Mouse (Mus musculus): Measurements from ENCODE around the gene Fam198b.

The Fam198b gene

DNA sequence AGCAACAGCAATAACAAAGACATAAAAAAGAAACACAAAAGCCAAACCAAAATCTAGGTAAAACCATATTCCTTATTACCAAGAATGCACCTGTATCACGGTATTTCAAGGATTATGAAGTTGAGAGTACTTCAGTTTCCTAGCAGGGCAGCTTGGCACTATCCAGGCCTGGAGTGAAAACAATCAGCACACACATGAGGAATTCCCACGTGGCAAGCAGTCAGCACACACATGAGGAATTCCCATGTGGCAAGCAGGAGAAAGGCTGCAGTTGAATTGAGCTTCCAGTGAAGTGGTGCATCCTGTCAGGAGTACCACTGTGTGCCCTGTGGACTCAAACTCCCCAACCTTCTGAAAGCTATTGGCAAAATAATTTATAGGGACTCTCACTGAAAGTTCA, 2.7 kb upstream of the Fam198b start:
- in situ Hi-C loops (cut with MboI; ENCODE audit: unreplicated experiment in 2 of 2), result loop anchor here (5.0 to 25.0 kb wide), 3 partner anchors 176 to 931 kb away; partner anchors contain the start of gene Gria2 (in 1 of the 2)

GRCm38 (mm10) chr3:79883092-79883491, 1.2 kb upstream of the Fam198b start:
- in situ Hi-C loops (cut with MboI; ENCODE audit: unreplicated experiment in 2 of 2), result loop anchor here (5.0 to 25.0 kb wide), 3 partner anchors 174 to 929 kb away; partner anchors contain the start of gene Gria2 (in 1 of the 2)

GRCm38 (mm10) chr3:79884761-79885189, 442 bp downstream of the Fam198b start:
- in situ Hi-C loops (cut with MboI; ENCODE audit: unreplicated experiment in 2 of 2), result loop anchor here (5.0 to 25.0 kb wide), 3 partner anchors 173 to 928 kb away; partner anchors contain the start of gene Gria2 (in 1 of the 2)

- in situ Hi-C loops (cut with MboI; ENCODE audit: unreplicated experiment in 2 of 2), result loop anchor here in 1 of 2 experiments (25.0 kb wide), 1 partner anchor 926 kb away; the partner anchor contains the start of gene Gria2
Measured at GRCm38 (mm10) chr3:79885686-79886356, 1.5 kb downstream of the Fam198b start.

- in situ Hi-C loops (cut with MboI; ENCODE audit: unreplicated experiment in 2 of 2), result loop anchor here in 1 of 2 experiments (25.0 kb wide), 1 partner anchor 926 kb away; the partner anchor contains the start of gene Gria2
Measured at GRCm38 (mm10) chr3:79886357-79887091, 2.2 kb downstream of the Fam198b start.

- in situ Hi-C loops (cut with MboI; ENCODE audit: unreplicated experiment in 2 of 2), result loop anchor here in 1 of 2 experiments (25.0 kb wide), 1 partner anchor 925 kb away; the partner anchor contains the start of gene Gria2
Measured at GRCm38 (mm10) chr3:79887161-79887855, 3.0 kb downstream of the Fam198b start.

DNA sequence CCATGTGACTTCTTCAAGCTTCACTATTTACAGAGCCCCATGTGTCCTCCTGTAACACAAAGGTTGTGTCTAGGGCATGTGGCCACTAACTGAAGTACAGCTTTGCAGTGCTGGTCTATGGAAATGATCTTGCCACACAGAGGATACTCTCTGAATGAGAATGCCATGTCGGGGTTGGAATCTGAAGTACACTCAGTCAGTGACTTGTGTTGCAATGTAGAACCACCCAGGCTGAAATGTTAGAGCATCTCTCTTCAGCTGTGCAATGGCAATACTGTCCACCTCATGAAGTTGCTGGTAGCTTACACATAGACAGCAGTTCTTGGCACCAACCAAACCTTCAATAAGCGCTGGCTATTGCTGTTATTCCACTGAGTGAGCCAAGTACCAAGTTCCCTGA, 3.6 kb downstream of the Fam198b start:
- in situ Hi-C loops (cut with MboI; ENCODE audit: unreplicated experiment in 2 of 2), result loop anchor here in 1 of 2 experiments (25.0 kb wide), 1 partner anchor 924 kb away; the partner anchor contains the start of gene Gria2

GRCm38 (mm10) chr3:79897534-79898370, 13.4 kb downstream of the Fam198b start:
- in situ Hi-C loops (cut with MboI; ENCODE audit: unreplicated experiment in 2 of 2), result loop anchor here in 1 of 2 experiments (25.0 kb wide), 1 partner anchor 915 kb away; the partner anchor contains the start of gene Gria2

DNA sequence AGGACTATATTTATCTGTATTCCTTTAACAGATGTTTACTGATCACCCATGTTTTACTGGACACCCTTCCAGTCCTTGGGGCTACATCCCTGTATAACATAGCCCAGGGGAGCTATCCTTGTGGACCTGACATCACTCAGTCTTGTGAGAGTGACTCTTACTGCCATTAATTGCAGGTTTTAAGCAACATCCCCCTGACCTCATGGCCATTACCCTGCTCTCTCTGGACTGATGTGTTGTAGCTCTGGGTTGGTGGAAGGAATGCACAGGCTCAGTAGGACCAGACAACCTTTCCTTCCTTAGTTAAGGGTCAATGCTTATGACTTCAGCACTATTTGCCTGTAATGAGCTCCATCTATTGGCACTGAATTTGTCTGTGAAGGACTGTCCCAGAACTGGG, 14.2 kb downstream of the Fam198b start:
- in situ Hi-C loops (cut with MboI; ENCODE audit: unreplicated experiment in 2 of 2), result loop anchor here in 1 of 2 experiments (25.0 kb wide), 1 partner anchor 914 kb away; the partner anchor contains the start of gene Gria2

DNA sequence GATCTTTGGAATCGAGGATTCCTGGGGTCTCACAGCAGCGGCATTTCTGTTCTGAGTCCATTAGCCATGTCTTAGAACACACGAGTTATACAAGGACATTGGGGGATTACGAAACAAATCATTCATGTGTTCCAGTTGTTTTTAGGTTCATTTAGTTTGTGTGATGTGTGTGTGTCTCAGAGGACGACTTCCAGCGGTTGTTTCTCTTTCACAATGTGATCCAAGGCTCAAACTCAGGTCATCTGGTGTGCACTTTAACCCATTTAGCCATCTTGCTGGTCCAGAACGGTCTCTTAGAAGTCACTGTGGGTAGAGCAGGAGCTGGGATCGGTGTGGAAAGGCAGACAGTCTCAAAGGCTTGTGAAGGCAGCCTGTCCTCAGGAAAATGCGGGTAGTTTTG, 15.6 kb downstream of the Fam198b start:
- in situ Hi-C loops (cut with MboI; ENCODE audit: unreplicated experiment in 2 of 2), result loop anchor here in 1 of 2 experiments (25.0 kb wide), 1 partner anchor 912 kb away; the partner anchor contains the start of gene Gria2

- in situ Hi-C loops (cut with MboI; ENCODE audit: unreplicated experiment in 2 of 2), result no loop called here
Measured at GRCm38 (mm10) chr3:79900502-79900901, 16.2 kb downstream of the Fam198b start.

DNA sequence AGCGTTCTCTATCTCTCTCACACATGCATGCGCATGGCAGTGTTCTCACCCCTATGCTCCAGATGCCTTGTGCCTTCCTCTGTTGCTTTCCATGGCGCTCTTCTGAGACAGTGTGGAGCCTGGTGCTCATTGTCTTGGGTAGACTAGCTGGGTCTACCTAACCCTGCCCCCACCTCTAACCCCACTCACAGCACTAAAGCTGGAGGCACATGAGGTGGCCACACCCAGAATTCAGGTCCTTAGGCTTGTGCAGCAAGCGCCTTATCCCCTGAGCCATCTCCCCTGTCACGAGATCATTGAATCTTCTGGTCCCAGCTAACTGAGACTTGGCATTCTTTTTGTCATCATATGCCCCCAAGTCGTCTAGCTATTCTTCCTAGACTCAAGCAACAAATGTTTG, 17.0 kb downstream of the Fam198b start:
- in situ Hi-C loops (cut with MboI; ENCODE audit: unreplicated experiment in 2 of 2), result no loop called here

DNA sequence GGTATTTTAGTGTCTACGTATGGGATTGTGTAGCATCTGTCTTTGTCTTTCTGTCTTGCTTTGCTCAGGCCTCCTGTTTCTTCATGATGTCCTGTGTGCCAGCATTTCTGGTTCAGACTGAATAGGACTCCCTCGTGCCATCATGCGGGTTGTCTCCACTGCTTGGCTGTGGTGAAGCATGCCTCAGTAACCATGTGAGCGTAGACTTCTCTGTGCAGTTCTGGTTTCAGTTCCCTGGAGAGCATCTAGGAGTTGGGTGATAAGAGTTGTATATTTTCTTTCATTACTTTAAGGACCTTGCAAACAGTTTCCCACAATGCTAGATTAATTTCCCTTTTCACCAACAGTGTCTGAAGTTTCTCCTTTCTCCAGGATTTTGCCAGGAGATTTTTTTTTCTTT, 17.4 kb downstream of the Fam198b start:
- in situ Hi-C loops (cut with MboI; ENCODE audit: unreplicated experiment in 2 of 2), result no loop called here

- in situ Hi-C loops (cut with MboI; ENCODE audit: unreplicated experiment in 2 of 2), result no loop called here
Measured at GRCm38 (mm10) chr3:79903803-79904202, 19.5 kb downstream of the Fam198b start.

DNA sequence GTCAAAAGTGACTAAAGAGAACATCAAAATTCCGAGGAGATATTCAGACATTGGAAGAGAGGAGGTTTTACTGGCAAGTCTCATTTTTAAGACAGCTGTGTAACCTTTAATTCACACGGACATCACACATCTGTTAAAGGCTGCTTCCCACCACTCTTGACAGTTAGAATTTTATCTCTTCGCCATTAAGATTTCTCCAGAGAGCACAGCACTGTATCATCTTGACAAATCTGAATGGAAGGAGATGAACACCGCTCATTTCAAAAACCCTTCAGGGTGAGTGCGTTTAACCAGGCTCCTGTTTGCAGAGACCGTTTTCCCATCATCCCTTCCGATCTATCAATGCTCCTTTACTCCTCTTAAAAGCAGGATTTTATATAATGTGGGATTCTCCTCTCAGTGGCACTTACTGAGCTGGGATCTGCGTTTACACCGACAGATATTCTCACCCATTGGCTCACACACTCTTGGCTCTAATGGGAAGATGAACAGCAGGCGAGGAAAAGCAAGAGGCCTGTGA, 20.0 kb downstream of the Fam198b start:
- in situ Hi-C loops (cut with MboI; ENCODE audit: unreplicated experiment in 2 of 2), result no loop called here

- in situ Hi-C loops (cut with MboI; ENCODE audit: unreplicated experiment in 2 of 2), result no loop called here
Measured at GRCm38 (mm10) chr3:79905397-79905796, 21.1 kb downstream of the Fam198b start.

- in situ Hi-C loops (cut with MboI; ENCODE audit: unreplicated experiment in 2 of 2), result no loop called here
Measured at GRCm38 (mm10) chr3:79906250-79907045, 22.1 kb downstream of the Fam198b start.

GRCm38 (mm10) chr3:79907223-79907622, 22.9 kb downstream of the Fam198b start:
- in situ Hi-C loops (cut with MboI; ENCODE audit: unreplicated experiment in 2 of 2), result no loop called here

Measured in v-Abl transformed pro-B cells (cell line).